Mouse (Mus musculus) CH12.LX (cell line): ENCODE data around the gene Pik3r1. TPM values are rescaled to one million over a fixed set of nuclear protein-coding genes. Genes with fewer than 3 reads are reported as not detected.
A peak's percentile ranks its signal among the peaks of the same experiment; 100 is the strongest.

Experiments used
- DNase-seq: peaks from one replicate; pipeline ENCODE4 v3.0.0-alpha.2; 2013; ENCODE audit errors: extremely low read depth
- H3K27ac ChIP-seq: 2 replicates; pipeline ENCODE4 v1.5.1; 2012; ENCODE audit warnings: low read depth, mild to moderate bottlenecking, control low read depth, moderate library complexity; ENCODE audit not compliant: insufficient read depth
- H3K27me3 ChIP-seq: replicated peaks from 2 replicates; pipeline ENCODE3; 2012; ENCODE audit warnings: inconsistent platforms
- H3K36me3 ChIP-seq, 2 experiments: replicated peaks in 1 of 2; 2 replicates each; pipeline versions ENCODE3 to v1.6.1; 2012; ENCODE audit warnings: inconsistent platforms in 1 of 2, low read length in 1 of 2, mild to moderate bottlenecking in 1 of 2, mixed read lengths in 1 of 2, moderate library complexity in 1 of 2; ENCODE audit not compliant: control insufficient read depth in 1 of 2, insufficient read depth in 1 of 2
- H3K4me1 ChIP-seq, 2 experiments: 2 replicates each; pipeline ENCODE4 v1.6.1; 2012; ENCODE audit warnings: inconsistent platforms in 1 of 2, moderate library complexity in 1 of 2; ENCODE audit not compliant: insufficient read depth in 2 of 2, control insufficient read depth in 1 of 2
- H3K4me2 ChIP-seq: 2 replicates; pipeline ENCODE4 v1.6.1; 2012; ENCODE audit warnings: low read depth, mild to moderate bottlenecking, control low read depth; ENCODE audit not compliant: poor library complexity, insufficient read depth, severe bottlenecking
- H3K4me3 ChIP-seq, 3 experiments: fragments of 150-350 bp in 1 of 3; sonication (generic) in 1 of 3; replicated peaks in 1 of 3; 2 replicates each; pipeline versions ENCODE3 to v1.5.1; 2011 to 2012; ENCODE audit warnings: low read depth in 2 of 3, low read length in 2 of 3, mild to moderate bottlenecking in 2 of 3, moderate library complexity in 2 of 3, control low read depth in 1 of 3, improper control_type of control experiment in 1 of 3, inconsistent platforms in 1 of 3, mixed read lengths in 1 of 3; ENCODE audit not compliant: poor library complexity in 1 of 3
- H3K79me2 ChIP-seq: replicated peaks from 2 replicates; pipeline ENCODE4 v1.6.1; 2012; ENCODE audit warnings: mild to moderate bottlenecking, moderate library complexity; ENCODE audit not compliant: control insufficient read depth, poor library complexity, insufficient read depth, severe bottlenecking; ENCODE audit errors: extremely low read depth
- H3K9ac ChIP-seq: 2 replicates; pipeline ENCODE4 v1.6.1; 2012; ENCODE audit warnings: low read depth, mild to moderate bottlenecking, control low read depth, moderate library complexity; ENCODE audit not compliant: insufficient read depth
- H3K9me3 ChIP-seq: replicated peaks from 2 replicates; pipeline ENCODE3; 2012; ENCODE audit warnings: low read length, inconsistent platforms, mixed read lengths
- BHLHE40 ChIP-seq: IDR thresholded peaks from 2 replicates; pipeline ENCODE4 v1.6.1; 2011; ENCODE audit warnings: mild to moderate bottlenecking, low read depth, low read length, improper control_type of control experiment
- CTCF ChIP-seq, 2 experiments: IDR thresholded peaks in 1 of 2; conservative IDR thresholded peaks in 1 of 2; 2 replicates each; pipeline ENCODE4 v1.5.1; 2011 to 2012; ENCODE audit warnings: low read depth in 2 of 2, low read length in 2 of 2, improper control_type of control experiment in 1 of 2, inconsistent platforms in 1 of 2, mild to moderate bottlenecking in 1 of 2, moderate library complexity in 1 of 2
- E2F4 ChIP-seq: IDR thresholded peaks from 2 replicates; pipeline ENCODE4 v1.6.1; 2011; ENCODE audit warnings: low read depth, low read length, improper control_type of control experiment; ENCODE audit not compliant: insufficient replicate concordance
- HCFC1 ChIP-seq: IDR thresholded peaks from 2 replicates; pipeline ENCODE4 v1.6.1; 2012; ENCODE audit warnings: low read depth, mild to moderate bottlenecking, inconsistent platforms, low read length, improper control_type of control experiment
- IRF4 ChIP-seq: IDR thresholded peaks from 2 replicates; pipeline ENCODE4 v1.6.1; 2014; ENCODE audit warnings: low read depth, mild to moderate bottlenecking, inconsistent platforms, low read length, improper control_type of control experiment
- JUN ChIP-seq: IDR thresholded peaks from 2 replicates; pipeline ENCODE4 v1.6.1; 2011; ENCODE audit warnings: low read depth, mild to moderate bottlenecking, low read length, improper control_type of control experiment, moderate library complexity; ENCODE audit not compliant: insufficient read depth
- JUND ChIP-seq: conservative IDR thresholded peaks from 2 replicates; pipeline ENCODE4 v1.6.1; 2011; ENCODE audit warnings: low read depth, low read length, improper control_type of control experiment
- KAT2A ChIP-seq: IDR thresholded peaks from 2 replicates; pipeline ENCODE4 v1.6.1; 2012; ENCODE audit warnings: low read length, improper control_type of control experiment, inconsistent platforms; ENCODE audit not compliant: insufficient replicate concordance
- MAX ChIP-seq: IDR thresholded peaks from 2 replicates; pipeline ENCODE4 v1.6.1; 2011; ENCODE audit warnings: low read length, improper control_type of control experiment
- MAZ ChIP-seq: IDR thresholded peaks from 2 replicates; pipeline ENCODE4 v1.6.1; 2012; ENCODE audit warnings: low read depth, mild to moderate bottlenecking, inconsistent platforms, low read length, improper control_type of control experiment, moderate library complexity
- MEF2A ChIP-seq: IDR thresholded peaks from 2 replicates; pipeline ENCODE4 v1.6.1; 2014; ENCODE audit warnings: low read depth, mild to moderate bottlenecking, inconsistent platforms, low read length, improper control_type of control experiment, borderline replicate concordance
- POLR2A ChIP-seq: IDR thresholded peaks from 2 replicates; pipeline ENCODE4 v1.6.1; 2011; ENCODE audit warnings: low read depth, mild to moderate bottlenecking, improper control_type of control experiment, low read length
- RCOR1 ChIP-seq: conservative IDR thresholded peaks from 2 replicates; pipeline ENCODE4 v1.6.1; 2012; ENCODE audit warnings: low read depth, mild to moderate bottlenecking, inconsistent platforms, low read length, improper control_type of control experiment
- SIN3A ChIP-seq: IDR thresholded peaks from 2 replicates; pipeline ENCODE4 v1.6.1; 2012; ENCODE audit warnings: low read length, improper control_type of control experiment, inconsistent platforms
- TBP ChIP-seq: conservative IDR thresholded peaks from 2 replicates; pipeline ENCODE4 v1.6.1; 2011; ENCODE audit warnings: low read depth, low read length, improper control_type of control experiment
- ZMIZ1 ChIP-seq: IDR thresholded peaks from 2 replicates; pipeline ENCODE4 v1.6.1; 2012; ENCODE audit warnings: low read depth, mild to moderate bottlenecking, inconsistent platforms, low read length, improper control_type of control experiment
- ZNF384 ChIP-seq: IDR thresholded peaks from 2 replicates; pipeline ENCODE4 v1.6.1; 2012; ENCODE audit warnings: low read depth, low read length, improper control_type of control experiment, inconsistent platforms
- dilution Hi-C: fragments of 300-500 bp; cut with MboI; formaldehyde crosslinking; loops from 2 replicates; pipeline ENCODE4 v1.14.3; 2020; ENCODE audit warnings: low sequenced_read_pairs; ENCODE audit not compliant: extremely low pct_unique_long_range_greater_than_20kb, extremely low pct_ligation_motif_present
- in situ Hi-C: fragments of 300-500 bp; cut with MboI; formaldehyde crosslinking; loops from 3 replicates; pipeline ENCODE4 v1.14.3; 2019; ENCODE audit warnings: low sequenced_read_pairs, low pct_ligation_motif_present, low pct_unique_long_range_greater_than_20kb, mixed read lengths
- polyA plus RNA-seq: library from polyadenylated mRNA; unstranded; fragments of >175 nt; gene quantifications from 2 replicates; pipeline ENCODE4 v1.2.1, GENCODE M21; 2012; ENCODE audit warnings: low read depth; ENCODE audit not compliant: insufficient read length
- total RNA-seq, 2 experiments: library from RNA; depleted of rRNA; stranded (reverse); fragments of 300-350 nt in 1 of 2; fragments of >200 nt in 1 of 2; gene quantifications; 2 replicates each; pipeline ENCODE4 v1.2.3; 2012 to 2014

Pik3r1 gene
- total and polyA plus RNA-seq, 3 experiments: 17.5 to 21.0 (median 19.3) TPM

DNA sequence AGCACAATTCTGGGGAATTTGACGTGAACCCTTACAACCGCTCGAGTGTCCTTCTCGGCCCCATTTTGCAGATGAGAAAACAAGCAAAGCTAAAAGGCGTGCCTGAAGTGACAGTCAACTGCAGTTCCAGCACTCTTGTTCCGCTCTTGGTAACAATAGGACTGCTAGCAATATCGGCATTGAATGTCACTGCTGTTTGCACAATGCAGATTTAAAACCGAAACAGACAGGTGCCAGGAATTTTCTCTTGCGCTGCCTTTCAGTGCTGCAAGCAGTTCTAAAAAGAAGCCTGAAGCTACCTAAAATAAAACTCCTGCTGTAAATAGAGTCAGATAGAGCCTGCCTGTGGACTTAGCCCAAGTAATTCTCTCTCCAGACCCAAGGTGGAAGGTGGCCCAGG lies 4.3 kb downstream of the Pik3r1 start:
- H3K4me1 ChIP-seq: peaks cover 17 to 68% of the 10 kb centered on the region in 2 experiments
- peaks cover 39% of the 10 kb centered on the region for H3K79me2 ChIP-seq
- peaks cover 0 to 17% of the 10 kb centered on the region in 2 experiments for H3K36me3 ChIP-seq
- TF ChIP-seq HCFC1 (no peak), TBP (no peak), ZMIZ1 (no peak), KAT2A (no peak), BHLHE40 (no peak), MEF2A (no peak), JUN (no peak), SIN3A (no peak), ZNF384 (no peak), E2F4 (no peak), JUND (no peak), RCOR1 (no peak)
- H3K9ac ChIP-seq: no peak overlapping the region
- dilution Hi-C loops (no loop called here), in situ Hi-C loops (no loop called here)
- DNase-seq: no peak
- no peaks in the 10 kb centered on the region for H3K9me3 ChIP-seq
- H3K27me3 ChIP-seq: no peaks in the 10 kb centered on the region
- no peak overlapping the region for H3K27ac ChIP-seq
- no peak overlapping the region for H3K4me2 ChIP-seq
- no peak overlapping the region for H3K4me3 ChIP-seq

DNA sequence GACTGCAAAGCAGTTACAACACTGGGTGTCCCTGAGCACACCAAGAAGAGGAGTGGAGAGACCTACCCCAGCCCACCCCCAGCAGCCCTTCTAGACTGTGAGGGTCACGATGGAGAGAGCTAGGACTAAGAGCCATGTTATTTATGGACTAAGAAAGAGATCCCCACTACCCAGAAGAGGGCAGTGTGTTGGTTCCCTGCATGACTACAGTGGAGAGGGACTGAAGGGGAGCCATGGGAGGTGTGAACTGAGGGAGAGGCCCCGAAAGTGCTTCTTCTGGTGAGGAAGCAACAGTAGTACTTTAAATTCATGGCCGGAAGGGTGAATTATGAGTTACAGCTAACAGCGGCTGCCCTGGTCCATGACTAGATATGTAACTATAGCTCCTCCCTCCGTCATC lies 4.9 kb downstream of the Pik3r1 start:
- dilution Hi-C loops: no loop called here
- Histone ChIP-seq H3K4me2 (no peak overlapping the region), H3K4me1 (peaks cover 19 to 70% of the 10 kb centered on the region in 2 experiments)

DNA sequence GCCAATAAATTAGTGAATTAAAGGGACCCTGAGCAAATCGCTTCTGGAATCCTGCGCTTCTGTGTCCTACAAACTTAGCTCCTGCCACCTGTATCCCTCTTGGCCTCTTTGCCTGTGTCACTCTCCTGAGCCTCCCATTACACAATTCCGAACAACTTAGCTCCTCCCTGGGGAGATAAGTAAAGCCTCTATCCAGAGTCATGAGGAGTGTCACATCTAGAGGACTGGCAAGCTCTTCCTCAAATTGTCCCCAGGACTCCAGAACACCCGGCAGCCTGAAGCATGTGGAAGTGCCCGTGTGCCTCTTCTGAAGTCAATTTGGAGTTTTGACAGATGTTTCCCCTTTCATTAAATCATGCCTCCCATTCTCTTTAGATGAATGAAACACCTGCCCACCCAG lies 6.4 kb downstream of the Pik3r1 start:
- Histone ChIP-seq H3K9me3 (no peaks in the 10 kb centered on the region), H3K27me3 (no peaks in the 10 kb centered on the region), H3K4me3 (no peak overlapping the region), H3K4me1 (peaks cover 19 to 86% of the 10 kb centered on the region in 2 experiments), H3K27ac (no peak overlapping the region), H3K36me3 (peaks cover 7 to 34% of the 10 kb centered on the region in 2 experiments), H3K9ac (no peak overlapping the region), H3K4me2 (no peak overlapping the region), H3K79me2 (peaks cover 35% of the 10 kb centered on the region)
- dilution Hi-C loops: no loop called here
- DNase-seq: no peak
- TF ChIP-seq JUN (no peak), MAZ (no peak), POLR2A (no peak), JUND (no peak), MAX (no peak), E2F4 (no peak), IRF4 (no peak)
- in situ Hi-C loops: no loop called here

More for the DNA sequence above, 4.9 kb downstream of the Pik3r1 start:
- in situ Hi-C loops: no loop called here
- H3K9ac ChIP-seq: no peak overlapping the region
- H3K79me2 ChIP-seq: peaks cover 39% of the 10 kb centered on the region
- DNase-seq: no peak
- no peak for TF ChIP-seq SIN3A
- peak in 1 of 2 experiments; percentile 12; a peak in 1 of 4 replicates for TF ChIP-seq CTCF (conservative IDR thresholded peaks at IDR 0.05 in 1 of 2, IDR thresholded peaks at IDR 0.05 in 1 of 2; ENCODE audit: low read depth in 2 of 2, low read length in 2 of 2)
- H3K36me3 ChIP-seq: peaks cover 0 to 22% of the 10 kb centered on the region in 2 experiments
- no peak overlapping the region for H3K27ac ChIP-seq
- no peaks in the 10 kb centered on the region for H3K27me3 ChIP-seq
- H3K4me3 ChIP-seq: no peak overlapping the region
- no peaks in the 10 kb centered on the region for H3K9me3 ChIP-seq
